Mouse (Mus musculus): ENCODE measurements around the gene Tmem151b. TPM values are rescaled to one million over a fixed set of nuclear protein-coding genes. Genes with fewer than 3 reads are reported as not detected.
A peak's percentile ranks its signal among the peaks of the same experiment; 100 is the strongest.

Tmem151b gene
- 0.47 and 0.81 TPM in 2 replicates for polyA plus RNA-seq (2011; ENCODE audit: insufficient read length, low read depth, missing spikeins)

DNA sequence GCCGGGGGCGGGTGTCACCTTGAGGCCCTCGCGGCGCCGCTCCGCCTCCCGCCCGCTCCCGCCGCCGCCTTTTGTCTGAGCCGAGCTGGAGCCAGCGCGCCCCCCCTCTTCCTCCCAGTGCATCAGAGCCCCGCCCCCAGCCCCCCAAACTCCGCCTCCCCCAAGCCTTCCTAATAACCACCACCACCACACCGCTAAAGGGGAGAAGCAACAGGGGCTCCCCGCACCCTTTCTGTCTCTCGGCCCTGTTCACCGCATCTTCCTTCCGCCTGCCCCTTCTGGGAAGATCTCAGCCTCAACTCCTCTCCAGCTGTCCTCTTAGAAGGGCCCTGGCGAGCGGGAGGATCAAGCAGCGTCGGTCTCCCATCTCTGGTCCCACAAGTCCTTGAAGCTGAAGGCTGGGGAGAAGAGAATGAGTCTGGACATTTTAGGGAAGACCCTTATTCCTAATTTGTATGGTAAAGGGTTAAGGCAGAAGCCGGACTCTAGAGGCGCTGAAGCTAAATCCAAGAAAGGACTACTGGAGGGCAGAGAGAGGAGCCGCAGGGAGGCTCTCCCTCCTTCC lies at the start of gene Tmem151b:
Tmem151b (minus strand) TSS at position 61 of the 565 bp plus-strand sequence.
- Histone ChIP-seq H3K4me1 (ENCODE audit: control insufficient read depth, insufficient read depth, low read length) (no peaks in the 10 kb centered on the region), H3K4me3 (ENCODE audit: insufficient read depth, low read length) (peak within 1 kb of the TSS; percentile 34), H3K27ac (ENCODE audit: insufficient read depth, low read length) (no peak within 1 kb of the TSS)
- TF ChIP-seq CTCF (IDR thresholded peaks at IDR 0.05; ENCODE audit: borderline replicate concordance, insufficient read depth, low read length) (no peak), POLR2A (IDR thresholded peaks at IDR 0.05; ENCODE audit: low read depth, low read length) (no peak)

DNA sequence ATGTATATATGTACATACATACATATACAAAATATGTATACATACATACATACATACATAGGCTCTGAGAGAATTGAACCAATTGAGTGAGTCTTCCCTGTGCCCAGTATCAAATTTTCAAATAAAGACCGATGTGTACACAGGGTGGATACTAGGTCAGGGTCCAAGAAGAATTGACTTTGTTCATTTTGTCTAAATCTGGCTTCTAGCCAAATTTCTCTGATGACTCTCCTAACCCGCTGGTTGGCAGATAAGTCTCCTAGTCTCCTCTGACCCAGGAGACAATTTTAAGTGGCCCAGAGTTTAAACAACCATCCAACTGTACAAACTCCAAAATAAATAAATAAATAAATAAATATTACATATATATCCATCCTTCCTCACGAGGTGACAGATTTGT lies 49.4 kb upstream of the Tmem151b start:
- Histone ChIP-seq H3K4me3 (ENCODE audit: insufficient read depth, low read length) (no peak overlapping the region), H3K27ac (ENCODE audit: insufficient read depth, low read length) (no peak overlapping the region), H3K4me1 (ENCODE audit: control insufficient read depth, insufficient read depth, low read length) (peaks cover 4% of the 10 kb centered on the region; the same call in 1 of the 2 replicates)
- TF ChIP-seq POLR2A (IDR thresholded peaks at IDR 0.05; ENCODE audit: low read depth, low read length), result no peak
- TF ChIP-seq CTCF (IDR thresholded peaks at IDR 0.05; ENCODE audit: borderline replicate concordance, insufficient read depth, low read length), result no peak

DNA sequence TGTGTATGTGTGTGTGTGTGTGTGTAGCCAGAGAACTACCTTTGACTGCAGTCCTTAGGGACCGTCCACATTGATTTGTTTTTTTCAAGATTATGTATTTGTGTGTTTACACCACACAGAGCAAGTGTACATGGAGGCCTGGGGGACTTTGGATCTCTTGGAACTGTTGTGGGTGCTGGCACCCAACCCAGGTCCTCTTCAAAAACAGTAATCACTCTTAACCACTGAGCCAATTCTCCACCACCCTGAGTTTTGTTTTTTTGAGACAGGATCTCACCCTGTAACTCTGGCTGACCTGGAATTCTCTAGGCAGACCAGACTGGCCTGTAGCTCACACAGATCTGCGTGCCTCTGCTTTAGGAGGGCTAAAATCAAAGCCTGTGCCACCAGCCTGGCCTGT lies 48.9 kb upstream of the Tmem151b start:
- no peak for TF ChIP-seq CTCF (IDR thresholded peaks at IDR 0.05; ENCODE audit: borderline replicate concordance, insufficient read depth, low read length)
- TF ChIP-seq POLR2A (IDR thresholded peaks at IDR 0.05; ENCODE audit: low read depth, low read length), result no peak
- peaks cover 4% of the 10 kb centered on the region; the same call in 1 of the 2 replicates for H3K4me1 ChIP-seq (ENCODE audit: control insufficient read depth, insufficient read depth, low read length)

DNA sequence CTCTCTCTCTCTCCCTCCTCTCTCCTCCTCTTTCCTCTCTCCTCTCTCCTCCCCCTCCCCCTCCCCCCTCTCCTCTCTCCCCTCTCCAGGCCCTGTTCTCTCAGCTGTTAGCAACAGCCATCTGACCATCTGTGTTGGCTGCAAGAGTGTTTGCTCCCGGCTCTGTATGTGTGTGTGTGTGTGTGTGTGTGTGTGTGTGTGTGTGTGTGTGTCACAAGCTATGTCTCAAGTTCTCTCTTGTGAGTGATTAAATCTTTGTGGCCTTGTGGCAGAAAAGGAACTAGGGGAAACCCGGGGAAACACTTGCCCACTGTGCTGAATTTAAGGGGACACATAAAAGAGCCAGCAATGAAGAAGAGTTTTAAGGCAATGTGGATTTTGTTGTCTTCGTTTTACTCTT lies 48.3 kb upstream of the Tmem151b start:
- H3K27ac ChIP-seq (ENCODE audit: insufficient read depth, low read length), result no peak overlapping the region
- H3K4me1 ChIP-seq (ENCODE audit: control insufficient read depth, insufficient read depth, low read length), result peaks cover 4% of the 10 kb centered on the region; the same call in 1 of the 2 replicates
- H3K4me3 ChIP-seq (ENCODE audit: insufficient read depth, low read length), result no peak overlapping the region
- TF ChIP-seq POLR2A (IDR thresholded peaks at IDR 0.05; ENCODE audit: low read depth, low read length), result no peak
- no peak for TF ChIP-seq CTCF (IDR thresholded peaks at IDR 0.05; ENCODE audit: borderline replicate concordance, insufficient read depth, low read length)

More for the DNA sequence above, 48.9 kb upstream of the Tmem151b start:
- Histone ChIP-seq H3K27ac (ENCODE audit: insufficient read depth, low read length) (no peak overlapping the region), H3K4me3 (ENCODE audit: insufficient read depth, low read length) (no peak overlapping the region)

DNA sequence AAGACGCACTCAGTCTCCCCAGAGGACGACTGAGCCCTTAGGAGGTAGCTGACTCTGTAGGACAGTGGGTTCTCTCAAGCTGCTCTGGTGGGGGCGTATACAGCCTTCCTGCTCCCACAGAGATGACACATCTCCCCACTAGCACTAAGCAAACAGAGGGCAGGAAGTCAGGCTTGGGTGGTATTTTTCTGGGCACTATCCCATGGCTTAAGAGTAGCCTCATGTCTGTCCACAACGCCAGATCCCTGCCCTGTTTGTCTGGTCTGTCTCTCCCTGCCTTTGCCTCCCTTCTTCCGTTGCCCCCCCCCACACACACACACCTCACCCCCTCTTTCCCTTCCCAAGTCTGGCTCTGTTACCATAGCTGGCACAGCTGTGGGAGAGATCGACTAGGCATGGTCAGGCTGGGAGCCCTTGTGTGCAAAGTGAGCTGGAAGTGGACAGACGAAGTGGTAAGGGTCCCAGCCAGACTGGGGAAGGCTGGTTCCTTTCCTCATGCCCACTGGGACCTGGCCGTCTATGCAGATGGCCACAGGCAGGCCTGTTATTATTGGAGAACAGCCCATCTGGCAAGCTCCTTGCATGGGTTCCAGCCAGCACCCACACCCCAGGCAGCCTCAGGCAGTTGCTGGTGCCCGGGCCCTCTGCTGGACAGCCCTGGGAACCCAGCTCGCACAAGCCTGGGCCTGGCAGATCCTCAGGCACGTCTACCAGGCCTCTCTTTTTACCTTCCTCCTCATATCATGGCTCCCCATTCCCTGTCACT lies 47.3 kb upstream of the Tmem151b start:
- peak overlapping the region; percentile 71 for H3K27ac ChIP-seq (ENCODE audit: insufficient read depth, low read length)
- peaks cover 4% of the 10 kb centered on the region; the same call in 1 of the 2 replicates for H3K4me1 ChIP-seq (ENCODE audit: control insufficient read depth, insufficient read depth, low read length)

DNA sequence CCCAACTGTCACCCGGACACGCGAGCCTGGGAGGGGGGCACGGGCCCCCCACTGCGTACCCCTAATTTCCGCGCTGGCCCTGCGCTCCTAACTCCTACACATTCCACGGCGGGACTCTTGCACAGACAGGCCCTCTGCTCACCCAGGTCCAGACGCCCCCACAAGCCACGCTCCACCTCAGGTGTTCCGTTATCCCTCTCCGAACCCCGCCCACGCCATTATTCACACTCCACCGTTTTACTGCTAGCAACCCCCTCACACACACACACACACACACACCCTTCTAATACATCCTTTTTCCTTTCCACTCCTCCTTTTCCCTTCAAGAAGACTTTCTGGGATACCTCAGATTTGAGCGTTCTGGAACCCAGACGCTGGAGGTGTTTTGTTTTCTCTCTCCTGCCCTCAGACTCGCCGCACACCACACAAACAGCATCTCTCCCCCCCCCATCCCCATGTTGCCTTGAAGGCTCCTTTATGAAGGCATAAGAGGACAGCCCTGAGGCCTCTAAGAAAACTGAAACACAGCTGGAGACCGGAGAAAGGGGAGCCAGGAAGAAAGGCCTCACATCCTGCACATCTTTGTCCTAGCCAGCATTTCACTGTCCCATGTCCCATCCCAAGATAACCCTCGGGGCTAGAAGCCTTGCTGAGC lies 46.4 kb upstream of the Tmem151b start:
- H3K27ac ChIP-seq (ENCODE audit: insufficient read depth, low read length), result peak overlapping the region; percentile 37
- TF ChIP-seq CTCF (IDR thresholded peaks at IDR 0.05; ENCODE audit: borderline replicate concordance, insufficient read depth, low read length) (no peak), POLR2A (IDR thresholded peaks at IDR 0.05; ENCODE audit: low read depth, low read length) (no peak)
- peak overlapping the region; percentile 41 for H3K4me3 ChIP-seq (ENCODE audit: insufficient read depth, low read length)
- H3K4me1 ChIP-seq (ENCODE audit: control insufficient read depth, insufficient read depth, low read length), result peaks cover 4% of the 10 kb centered on the region; the same call in 1 of the 2 replicates

More for the DNA sequence above, 47.3 kb upstream of the Tmem151b start:
- TF ChIP-seq POLR2A (IDR thresholded peaks at IDR 0.05; ENCODE audit: low read depth, low read length) (peak; percentile 17; the same call in 1 of the 2 replicates), CTCF (IDR thresholded peaks at IDR 0.05; ENCODE audit: borderline replicate concordance, insufficient read depth, low read length) (peak; percentile 42; the same call in 1 of the 2 replicates)
- no peak overlapping the region for H3K4me3 ChIP-seq (ENCODE audit: insufficient read depth, low read length)

DNA sequence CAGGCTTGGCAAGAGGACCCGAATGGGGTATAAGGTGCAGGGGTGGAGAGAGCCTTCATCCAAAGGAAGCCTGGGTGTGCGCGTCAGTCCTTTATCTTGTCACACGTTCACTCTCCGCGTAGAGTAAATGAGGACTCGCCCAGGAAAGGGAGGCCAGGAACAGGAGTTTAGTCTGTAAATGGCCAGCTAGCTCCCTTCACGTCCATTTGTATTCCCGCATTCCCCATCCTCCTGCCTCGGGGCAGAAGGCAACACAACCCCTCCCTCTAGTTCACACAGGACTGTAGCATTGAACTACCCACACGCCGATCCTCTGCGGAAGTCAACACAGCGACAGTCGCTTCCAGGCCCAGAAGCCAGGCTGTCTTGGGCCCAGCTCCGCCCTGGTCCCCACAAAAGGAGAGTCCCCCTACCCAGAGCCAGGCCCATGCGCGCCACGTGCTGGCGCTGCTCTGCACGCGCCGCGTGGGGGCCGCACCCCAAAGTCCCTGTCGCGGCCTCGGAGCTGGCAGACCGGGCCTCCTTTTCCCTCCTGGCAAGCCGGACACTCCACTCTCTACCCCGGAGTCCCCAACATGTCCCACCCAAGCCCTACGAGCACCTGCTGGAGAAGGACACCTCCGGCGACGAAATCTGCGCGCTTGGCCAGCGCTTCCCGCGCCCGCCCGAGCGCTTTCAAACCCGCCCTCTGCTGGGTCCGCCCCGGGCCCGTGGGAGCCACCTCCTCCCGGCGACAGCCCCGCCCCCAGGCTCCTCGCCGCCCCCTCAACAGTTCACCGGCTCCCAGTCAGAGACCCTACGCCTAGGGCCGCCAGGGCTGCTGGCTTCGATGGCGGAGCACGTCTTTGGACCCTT lies 45.6 kb upstream of the Tmem151b start:
- TF ChIP-seq CTCF (IDR thresholded peaks at IDR 0.05; ENCODE audit: borderline replicate concordance, insufficient read depth, low read length) (no peak), POLR2A (IDR thresholded peaks at IDR 0.05; ENCODE audit: low read depth, low read length) (peak; percentile 57; the same call in 1 of the 2 replicates)
- peak overlapping the region; percentile 41 for H3K4me3 ChIP-seq (ENCODE audit: insufficient read depth, low read length)
- peaks cover 4% of the 10 kb centered on the region; the same call in 1 of the 2 replicates for H3K4me1 ChIP-seq (ENCODE audit: control insufficient read depth, insufficient read depth, low read length)
- H3K27ac ChIP-seq (ENCODE audit: insufficient read depth, low read length), result peak overlapping the region; percentile 37

DNA sequence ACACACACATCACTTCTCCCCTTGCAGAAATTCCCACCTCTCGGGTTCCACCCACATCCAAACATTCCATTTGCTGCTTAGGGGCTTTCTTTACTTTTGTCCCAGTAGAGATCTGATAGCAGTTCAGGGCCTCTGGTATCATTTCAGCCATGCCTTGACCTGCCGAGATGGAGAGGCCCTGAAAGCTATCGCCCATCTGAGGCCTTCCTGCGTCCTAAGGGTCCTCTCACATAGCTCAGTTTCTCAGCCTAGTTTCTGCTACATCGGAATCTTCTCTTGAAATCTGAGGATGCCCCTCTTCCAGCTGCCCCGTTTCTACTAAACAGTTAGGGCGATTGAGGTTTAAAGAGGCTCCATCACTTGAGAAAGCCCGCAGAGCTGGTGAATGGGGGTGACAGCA lies 44.7 kb upstream of the Tmem151b start:
- Histone ChIP-seq H3K4me3 (ENCODE audit: insufficient read depth, low read length) (peak overlapping the region; percentile 41), H3K4me1 (ENCODE audit: control insufficient read depth, insufficient read depth, low read length) (peaks cover 4% of the 10 kb centered on the region; the same call in 1 of the 2 replicates), H3K27ac (ENCODE audit: insufficient read depth, low read length) (no peak overlapping the region)
- TF ChIP-seq CTCF (IDR thresholded peaks at IDR 0.05; ENCODE audit: borderline replicate concordance, insufficient read depth, low read length) (no peak), POLR2A (IDR thresholded peaks at IDR 0.05; ENCODE audit: low read depth, low read length) (no peak)

DNA sequence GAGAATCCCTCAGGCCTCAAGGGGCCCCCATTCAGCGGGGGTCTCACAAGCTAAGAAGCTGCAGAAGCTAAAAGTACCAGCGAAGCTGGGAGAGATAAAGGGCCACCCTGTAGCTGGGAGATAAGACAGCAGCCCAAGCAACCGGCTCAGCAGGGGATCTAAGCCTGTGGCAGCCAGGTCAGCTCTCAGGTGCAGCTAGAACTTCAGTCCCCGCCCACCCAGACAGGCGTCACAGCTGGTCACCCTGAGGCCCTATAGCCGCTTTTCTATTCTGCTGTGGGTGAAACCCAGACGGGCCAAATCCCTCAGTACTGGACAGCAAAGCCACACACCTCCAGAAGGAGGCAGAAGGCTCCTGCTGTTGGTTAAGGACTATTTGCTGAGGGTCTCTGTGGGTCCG lies 44.0 kb upstream of the Tmem151b start:
- Histone ChIP-seq H3K4me3 (ENCODE audit: insufficient read depth, low read length) (no peak overlapping the region; the same call in 1 of the 2 replicates), H3K27ac (ENCODE audit: insufficient read depth, low read length) (no peak overlapping the region), H3K4me1 (ENCODE audit: control insufficient read depth, insufficient read depth, low read length) (peaks cover 4% of the 10 kb centered on the region; the same call in 1 of the 2 replicates)
- TF ChIP-seq POLR2A (IDR thresholded peaks at IDR 0.05; ENCODE audit: low read depth, low read length) (no peak), CTCF (IDR thresholded peaks at IDR 0.05; ENCODE audit: borderline replicate concordance, insufficient read depth, low read length) (no peak)
